Mouse (Mus musculus): ENCODE measurements around the gene Tex30. TPM values are rescaled to one million over a fixed set of nuclear protein-coding genes. Genes with fewer than 3 reads are reported as not detected.

The Tex30 gene
- polyA plus RNA-seq (2014; fragmentation: Illumina TruSeq; extraction: RNeasy Lipid Tissue Mini Kit (QIAGEN cat#74804)): 123 TPM

DNA sequence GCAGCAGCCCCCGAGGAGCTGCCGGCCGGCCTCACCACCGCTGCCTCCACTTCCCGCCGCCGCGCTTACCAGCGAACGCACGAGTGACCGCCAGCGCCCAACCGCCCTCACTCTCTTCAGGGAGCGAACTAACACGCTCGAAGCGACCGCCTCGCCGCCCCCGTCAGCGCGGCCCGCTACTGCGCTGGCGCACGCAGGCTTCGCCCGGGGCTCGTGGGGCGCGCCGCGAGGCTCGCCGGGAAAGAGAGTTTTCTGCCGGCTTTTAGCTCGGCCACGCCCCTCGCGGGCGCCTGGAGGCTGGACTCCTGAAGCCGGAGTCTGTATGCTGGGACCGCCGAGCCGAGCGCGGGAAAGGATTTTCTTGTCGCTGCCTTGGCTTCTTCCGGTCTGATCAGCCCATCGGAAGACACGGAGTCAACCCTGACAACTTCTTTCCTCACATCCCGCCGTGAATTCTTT is at the start of gene Tex30:
Gene Tex30, minus strand, starts transcription at position 183 of the 459 bp plus-strand sequence.

DNA sequence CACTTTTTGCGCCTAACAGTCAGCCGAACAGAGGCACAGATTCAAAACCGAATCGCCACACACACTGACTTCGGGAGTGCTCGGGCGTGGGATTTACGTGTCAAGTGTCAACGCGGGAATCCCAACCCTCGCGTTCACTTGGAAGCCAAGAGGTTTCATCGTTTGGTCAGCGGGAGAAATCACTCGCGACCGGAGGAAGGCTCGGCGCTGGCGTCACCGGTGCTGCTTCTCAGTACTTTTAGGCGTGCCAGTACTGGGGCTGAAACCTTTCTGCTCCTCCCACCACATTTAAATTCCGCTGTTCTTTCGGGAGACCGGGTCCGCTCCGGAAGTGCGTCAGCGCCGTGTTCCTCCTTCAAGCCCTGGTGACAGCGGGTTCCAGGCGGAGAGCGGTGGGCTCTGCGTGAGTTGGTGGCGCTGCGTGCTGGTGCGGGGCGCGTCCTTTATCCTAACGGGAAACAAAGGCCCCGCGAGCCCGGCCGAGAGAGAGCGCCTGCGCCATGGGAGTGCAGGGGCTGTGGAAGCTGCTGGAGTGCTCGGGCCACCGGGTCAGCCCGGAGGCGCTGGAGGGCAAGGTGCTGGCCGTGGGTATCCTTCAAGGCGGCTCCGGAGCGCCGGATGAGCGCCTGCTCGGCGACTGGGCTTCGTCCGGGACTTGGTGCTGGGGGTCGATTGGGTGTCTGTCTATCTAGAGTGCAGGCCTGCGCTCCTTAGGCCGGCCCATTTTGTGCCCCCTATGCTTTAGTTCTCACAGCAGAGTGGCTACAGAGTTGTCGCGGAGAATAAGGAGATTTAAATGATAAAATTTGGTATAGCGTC is 45.5 kb upstream of the Tex30 start, which contains the start of gene Ercc5:
Gene Ercc5, plus strand, starts transcription at position 182 of the 819 bp plus-strand sequence.

GRCm38 (mm10) chr1:44118239-44119054 is 16.2 kb upstream of the Tex30 start, which contains the start of the genes Kdelc1 and Bivm:
TSS of gene Kdelc1 (minus strand) at chr1:44118808.
TSS of gene Bivm (plus strand) at chr1:44118957.

DNA sequence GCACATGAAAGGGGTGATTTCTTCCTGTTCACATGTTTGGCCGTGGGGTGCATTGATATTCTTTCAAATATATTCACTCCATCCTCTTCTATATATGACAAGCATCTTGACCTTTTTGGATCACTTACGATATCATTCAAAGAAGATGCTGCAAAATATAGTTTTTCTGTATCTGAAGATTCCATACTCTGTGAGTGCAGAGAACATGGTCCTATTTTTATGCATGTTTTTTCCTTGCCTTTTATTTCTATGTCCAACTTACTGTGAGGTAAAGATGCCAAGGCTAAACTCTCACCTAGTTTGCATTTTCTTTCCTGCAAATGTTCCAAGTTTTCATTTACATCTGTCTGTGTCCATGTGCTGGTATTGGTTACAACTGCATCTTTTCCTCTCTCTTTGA is 40.4 kb downstream of the Tex30 start, which contains the start of gene Gm8251:
Gene Gm8251, minus strand, starts transcription at position 101 of the 400 bp plus-strand sequence.

Other genes with a start within 250 kb of the Tex30 start
- 181 TPM for gene Tpp2, start 168.8 kb downstream of the Tex30 start, polyA plus RNA-seq (2014; fragmentation: Illumina TruSeq; extraction: RNeasy Lipid Tissue Mini Kit (QIAGEN cat#74804))
- 4.0 TPM for gene Mettl21c, start 82.4 kb downstream of the Tex30 start, polyA plus RNA-seq (2014; fragmentation: Illumina TruSeq; extraction: RNeasy Lipid Tissue Mini Kit (QIAGEN cat#74804))
- 0.11 TPM for gene Gm8251, start 40.5 kb downstream of the Tex30 start, polyA plus RNA-seq (2014; fragmentation: Illumina TruSeq; extraction: RNeasy Lipid Tissue Mini Kit (QIAGEN cat#74804))
- 63.9 TPM for gene Kdelc1, start 16.4 kb upstream of the Tex30 start, polyA plus RNA-seq (2014; fragmentation: Illumina TruSeq; extraction: RNeasy Lipid Tissue Mini Kit (QIAGEN cat#74804))
- gene Bivm, start 16.5 kb upstream of the Tex30 start, polyA plus RNA-seq (2014; fragmentation: Illumina TruSeq; extraction: RNeasy Lipid Tissue Mini Kit (QIAGEN cat#74804)): 75.6 TPM
- gene Ercc5, start 45.3 kb upstream of the Tex30 start, polyA plus RNA-seq (2014; fragmentation: Illumina TruSeq; extraction: RNeasy Lipid Tissue Mini Kit (QIAGEN cat#74804)): 37.3 TPM
- gene Mettl21e, start 116.5 kb upstream of the Tex30 start, polyA plus RNA-seq (2014; fragmentation: Illumina TruSeq; extraction: RNeasy Lipid Tissue Mini Kit (QIAGEN cat#74804)): not detected